Mouse (Mus musculus): ENCODE results near the gene Pex11g. TPM values are rescaled to one million over a fixed set of nuclear protein-coding genes. Genes with fewer than 3 reads are reported as not detected.

Gene Pex11g
- polyA plus RNA-seq, 1 experiment, result 15.1 TPM

DNA sequence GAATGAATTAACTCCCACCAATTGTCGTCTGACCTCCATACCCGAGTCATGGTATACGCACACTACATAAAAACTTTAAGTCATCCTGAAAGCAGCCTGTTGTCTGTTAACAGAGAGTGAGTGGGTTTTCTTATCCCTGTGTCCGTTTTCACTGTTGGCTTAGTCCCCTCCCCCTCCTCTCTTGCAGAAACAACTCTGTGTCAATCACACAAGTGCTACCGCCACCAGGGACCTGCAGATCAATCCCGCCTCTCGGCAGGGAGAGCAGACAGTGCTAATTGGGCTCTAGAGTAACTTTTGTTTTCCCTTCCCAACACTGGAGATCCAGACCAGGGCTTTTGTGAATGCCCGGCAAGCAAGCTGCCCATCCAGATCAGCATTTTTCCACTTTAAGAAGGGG, 50.0 kb downstream of the Pex11g start:
- no peak overlapping the region for H3K4me3 ChIP-seq (ENCODE audit: insufficient read depth, low read depth, low read length)
- DNase-seq, result no peak
- H3K27ac ChIP-seq (ENCODE audit: insufficient read depth, low read depth, low read length), result no peak overlapping the region
- no peaks in the 10 kb centered on the region for H3K27me3 ChIP-seq (replicated peaks; ENCODE audit: control insufficient read depth, insufficient read depth, low read length)
- H3K4me1 ChIP-seq (ENCODE audit: control insufficient read depth, insufficient read depth, low read length), result peaks cover 27% of the 10 kb centered on the region
- no peaks in the 10 kb centered on the region for H3K36me3 ChIP-seq (ENCODE audit: control insufficient read depth, insufficient read depth, low read length)
- no peak for TF ChIP-seq POLR2A (IDR thresholded peaks at IDR 0.05; ENCODE audit: low read depth, low read length)
- no peak for TF ChIP-seq CTCF (conservative IDR thresholded peaks at IDR 0.05; ENCODE audit: insufficient read depth, insufficient read length, low read depth, low read length)
- WGBS, result 33% methylated on average over 8 of the region's 8 CpGs

DNA sequence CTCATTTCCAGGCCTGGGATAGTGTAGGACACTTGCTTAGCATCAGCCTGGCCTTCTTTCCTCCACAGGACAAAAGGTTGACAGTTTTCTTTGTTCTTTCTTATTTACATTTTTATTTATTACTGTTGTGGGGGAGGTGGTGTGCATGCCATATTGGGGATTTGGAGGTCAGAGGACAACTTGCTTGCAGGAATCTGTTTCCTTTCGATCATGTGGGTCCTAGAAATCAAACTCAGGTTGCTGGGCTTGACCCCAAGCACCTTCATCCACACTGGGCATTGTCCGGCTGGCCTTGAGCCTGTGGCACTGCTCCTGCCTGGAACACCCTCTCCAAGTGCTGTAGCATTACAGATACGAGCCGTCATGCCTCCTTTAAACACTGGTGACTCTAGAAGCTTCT, 50.6 kb downstream of the Pex11g start:
- no peak overlapping the region for H3K4me3 ChIP-seq (ENCODE audit: insufficient read depth, low read depth, low read length)
- peaks cover 33% of the 10 kb centered on the region for H3K4me1 ChIP-seq (ENCODE audit: control insufficient read depth, insufficient read depth, low read length)
- 29% methylated on average over 4 of the region's 4 CpGs for WGBS
- H3K36me3 ChIP-seq (ENCODE audit: control insufficient read depth, insufficient read depth, low read length), result no peaks in the 10 kb centered on the region
- TF ChIP-seq POLR2A (IDR thresholded peaks at IDR 0.05; ENCODE audit: low read depth, low read length), result no peak
- no peak for TF ChIP-seq CTCF (conservative IDR thresholded peaks at IDR 0.05; ENCODE audit: insufficient read depth, insufficient read length, low read depth, low read length)
- H3K27ac ChIP-seq (ENCODE audit: insufficient read depth, low read depth, low read length), result peak overlapping the region; percentile 39; the same call in 1 of the 2 replicates
- no peaks in the 10 kb centered on the region for H3K27me3 ChIP-seq (replicated peaks; ENCODE audit: control insufficient read depth, insufficient read depth, low read length)
- no peak for DNase-seq

DNA sequence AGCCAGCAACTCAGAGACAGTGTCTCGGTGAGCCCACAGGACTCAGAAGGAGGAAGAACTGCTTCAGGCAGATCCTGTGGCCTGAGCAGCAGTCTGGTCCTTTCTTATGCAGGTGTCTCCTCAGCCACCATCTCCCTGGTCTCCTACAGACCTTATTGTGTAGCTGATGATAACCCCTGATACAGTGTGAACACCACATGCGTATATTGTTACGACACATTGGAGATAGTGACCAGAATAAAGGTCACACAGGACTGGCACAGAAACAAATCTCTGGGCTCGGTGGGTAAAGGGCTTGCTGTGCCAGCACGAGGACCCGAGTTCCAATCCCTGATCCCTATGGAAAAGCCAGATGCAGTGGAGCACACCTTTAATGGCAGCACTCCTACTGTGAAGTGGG, 51.8 kb downstream of the Pex11g start:
- TF ChIP-seq POLR2A (IDR thresholded peaks at IDR 0.05; ENCODE audit: low read depth, low read length) (no peak), CTCF (conservative IDR thresholded peaks at IDR 0.05; ENCODE audit: insufficient read depth, insufficient read length, low read depth, low read length) (no peak)
- Histone ChIP-seq H3K4me3 (ENCODE audit: insufficient read depth, low read depth, low read length) (no peak overlapping the region), H3K27ac (ENCODE audit: insufficient read depth, low read depth, low read length) (no peak overlapping the region), H3K4me1 (ENCODE audit: control insufficient read depth, insufficient read depth, low read length) (peaks cover 34% of the 10 kb centered on the region), H3K36me3 (ENCODE audit: control insufficient read depth, insufficient read depth, low read length) (no peaks in the 10 kb centered on the region), H3K27me3 (replicated peaks; ENCODE audit: control insufficient read depth, insufficient read depth, low read length) (no peaks in the 10 kb centered on the region)
- no peak for DNase-seq
- WGBS, result 81% methylated on average over 6 of the region's 6 CpGs

DNA sequence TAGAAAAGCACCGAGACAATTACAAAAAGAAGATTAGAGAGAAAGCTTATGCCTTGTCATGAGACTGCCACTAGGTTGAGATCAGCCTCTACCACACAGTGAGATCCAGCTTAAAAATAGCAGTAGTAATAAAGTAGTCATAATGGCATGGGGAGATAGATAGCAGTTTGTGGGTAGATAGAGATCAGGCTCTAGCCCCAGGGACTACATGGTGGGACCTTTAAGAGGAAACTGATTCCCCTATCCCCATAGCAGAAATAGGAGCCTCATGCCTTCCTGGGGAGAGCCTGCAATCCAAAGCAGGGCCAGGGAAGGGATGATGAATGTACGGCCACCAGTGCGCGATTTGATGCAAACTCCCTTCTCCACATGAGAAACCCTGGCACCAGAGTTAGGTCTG, 52.2 kb downstream of the Pex11g start:
- no peak overlapping the region for H3K27ac ChIP-seq (ENCODE audit: insufficient read depth, low read depth, low read length)
- TF ChIP-seq POLR2A (IDR thresholded peaks at IDR 0.05; ENCODE audit: low read depth, low read length) (no peak), CTCF (conservative IDR thresholded peaks at IDR 0.05; ENCODE audit: insufficient read depth, insufficient read length, low read depth, low read length) (no peak)
- H3K4me1 ChIP-seq (ENCODE audit: control insufficient read depth, insufficient read depth, low read length), result peaks cover 31% of the 10 kb centered on the region
- DNase-seq, result no peak
- WGBS, result 65% methylated on average over 4 of the region's 4 CpGs
- no peak overlapping the region for H3K4me3 ChIP-seq (ENCODE audit: insufficient read depth, low read depth, low read length)
- no peaks in the 10 kb centered on the region for H3K36me3 ChIP-seq (ENCODE audit: control insufficient read depth, insufficient read depth, low read length)
- H3K27me3 ChIP-seq (replicated peaks; ENCODE audit: control insufficient read depth, insufficient read depth, low read length), result no peaks in the 10 kb centered on the region

DNA sequence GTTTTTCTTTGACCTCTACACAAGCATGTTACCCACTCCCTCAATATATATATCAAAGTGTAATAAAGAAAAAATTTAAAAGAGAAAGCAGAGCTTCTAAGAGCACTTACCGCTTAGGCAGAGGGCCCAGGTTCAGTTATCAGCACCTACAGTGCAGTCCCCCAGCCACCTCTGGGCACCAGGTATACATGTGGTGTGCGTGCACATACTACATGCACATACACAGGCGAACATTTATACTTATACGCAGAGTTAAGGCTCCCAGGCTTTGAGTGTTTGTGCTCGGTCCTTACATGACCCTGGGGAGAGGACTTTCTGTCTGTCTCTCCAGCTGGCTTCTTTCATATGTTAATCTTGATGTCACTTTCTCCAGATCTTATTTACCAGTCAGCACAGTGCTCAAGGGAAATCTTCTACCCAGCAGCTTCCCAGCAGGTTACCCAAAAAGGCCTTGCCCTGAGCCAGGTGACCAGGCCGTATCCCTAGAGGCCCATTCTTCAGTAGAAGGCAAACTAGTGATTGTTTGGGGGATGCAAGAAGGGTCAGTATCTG, 52.8 kb downstream of the Pex11g start:
- WGBS, result 87% methylated on average over 6 of the region's 6 CpGs
- Histone ChIP-seq H3K27me3 (replicated peaks; ENCODE audit: control insufficient read depth, insufficient read depth, low read length) (no peaks in the 10 kb centered on the region), H3K36me3 (ENCODE audit: control insufficient read depth, insufficient read depth, low read length) (no peaks in the 10 kb centered on the region), H3K4me1 (ENCODE audit: control insufficient read depth, insufficient read depth, low read length) (peaks cover 26% of the 10 kb centered on the region), H3K4me3 (ENCODE audit: insufficient read depth, low read depth, low read length) (no peak overlapping the region), H3K27ac (ENCODE audit: insufficient read depth, low read depth, low read length) (no peak overlapping the region)
- DNase-seq, result no peak
- TF ChIP-seq CTCF (conservative IDR thresholded peaks at IDR 0.05; ENCODE audit: insufficient read depth, insufficient read length, low read depth, low read length), result no peak
- no peak for TF ChIP-seq POLR2A (IDR thresholded peaks at IDR 0.05; ENCODE audit: low read depth, low read length)

DNA sequence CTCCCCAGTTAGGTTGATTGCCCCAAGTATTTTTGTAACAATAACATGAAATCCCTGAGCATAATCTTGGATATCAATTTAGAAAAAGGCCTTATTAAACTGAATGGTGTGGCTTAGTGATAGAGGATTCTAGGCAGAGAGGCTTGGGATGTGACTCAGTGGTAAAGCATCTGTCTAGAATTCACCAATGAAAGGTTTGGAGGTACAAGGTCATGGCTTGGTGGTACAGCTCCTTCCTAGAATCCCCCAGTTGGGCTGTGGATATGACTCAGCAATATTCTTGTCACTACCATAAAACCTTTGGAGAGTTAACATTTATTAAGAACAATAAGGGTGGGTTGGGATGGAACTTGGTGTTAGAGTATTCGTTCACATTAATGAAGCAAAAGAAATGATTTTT, 54.7 kb downstream of the Pex11g start:
- H3K4me1 ChIP-seq (ENCODE audit: control insufficient read depth, insufficient read depth, low read length), result peaks cover 15% of the 10 kb centered on the region
- WGBS, result 93% methylated on average over 1 of the region's 1 CpGs

DNA sequence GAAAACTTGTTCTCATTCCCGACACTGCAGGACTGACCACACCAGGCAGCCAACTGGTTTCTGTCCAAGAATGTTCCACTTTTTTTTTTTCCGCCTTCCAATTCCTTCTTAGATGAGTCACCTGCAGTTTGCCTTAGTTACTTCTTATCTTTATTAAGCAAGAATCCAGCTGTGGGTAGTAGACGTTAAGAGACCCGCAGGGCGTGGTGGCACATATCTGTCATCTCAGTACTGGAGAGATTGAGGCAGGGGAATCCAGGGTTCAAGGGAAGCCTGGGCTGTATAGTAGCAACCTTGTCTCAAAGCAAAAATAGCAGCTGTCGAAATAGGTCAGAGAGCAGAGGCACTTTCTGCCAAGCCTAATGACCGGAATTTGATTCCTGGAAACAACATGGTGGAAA, 55.6 kb downstream of the Pex11g start:
- H3K4me3 ChIP-seq (ENCODE audit: insufficient read depth, low read depth, low read length), result no peak overlapping the region
- 46% methylated on average over 7 of the region's 7 CpGs for WGBS
- DNase-seq, result peak; percentile 71
- TF ChIP-seq CTCF (conservative IDR thresholded peaks at IDR 0.05; ENCODE audit: insufficient read depth, insufficient read length, low read depth, low read length) (no peak), POLR2A (IDR thresholded peaks at IDR 0.05; ENCODE audit: low read depth, low read length) (no peak)
- H3K27me3 ChIP-seq (replicated peaks; ENCODE audit: control insufficient read depth, insufficient read depth, low read length), result no peaks in the 10 kb centered on the region
- H3K27ac ChIP-seq (ENCODE audit: insufficient read depth, low read depth, low read length), result peak overlapping the region; percentile 59
- peaks cover 10% of the 10 kb centered on the region for H3K4me1 ChIP-seq (ENCODE audit: control insufficient read depth, insufficient read depth, low read length)
- H3K36me3 ChIP-seq (ENCODE audit: control insufficient read depth, insufficient read depth, low read length), result no peaks in the 10 kb centered on the region

More for the DNA sequence above, 54.7 kb downstream of the Pex11g start:
- H3K4me3 ChIP-seq (ENCODE audit: insufficient read depth, low read depth, low read length), result no peak overlapping the region
- no peaks in the 10 kb centered on the region for H3K36me3 ChIP-seq (ENCODE audit: control insufficient read depth, insufficient read depth, low read length)
- no peak overlapping the region for H3K27ac ChIP-seq (ENCODE audit: insufficient read depth, low read depth, low read length)
- H3K27me3 ChIP-seq (replicated peaks; ENCODE audit: control insufficient read depth, insufficient read depth, low read length), result no peaks in the 10 kb centered on the region
- TF ChIP-seq POLR2A (IDR thresholded peaks at IDR 0.05; ENCODE audit: low read depth, low read length) (no peak), CTCF (conservative IDR thresholded peaks at IDR 0.05; ENCODE audit: insufficient read depth, insufficient read length, low read depth, low read length) (no peak)
- no peak for DNase-seq
